In the genomic region with DNA sequence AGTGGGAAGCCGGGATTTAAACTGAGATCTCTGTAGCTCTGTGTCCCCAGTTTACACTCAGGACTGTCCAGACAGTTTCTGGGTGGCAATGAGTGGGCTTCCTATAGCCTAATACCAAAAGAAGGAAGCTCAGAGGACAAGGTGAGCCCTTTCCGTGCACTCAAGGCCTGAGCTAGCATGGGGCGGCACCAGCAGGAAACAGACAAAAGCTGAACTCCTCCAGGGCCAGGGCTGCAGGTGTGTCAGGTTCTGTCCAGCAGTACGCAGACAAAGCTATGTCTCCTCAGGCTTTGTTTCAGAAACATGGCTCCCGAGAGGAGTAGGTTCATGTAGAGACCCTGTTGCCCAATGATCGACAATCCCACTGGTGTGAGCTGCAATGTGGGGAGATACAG, we compare ENCODE assay signal across 24 mouse cellular contexts.
"Had no signal": no experiment of that assay in that cellular context is flagged by ENCODE, and none has a peak within 500 bp of the region (broad histone marks: within the 10 kb centered on the region; RNA-seq: fewer than 3 reads in every experiment).

No protein-coding gene starts in this region.

- H3K9me3 ChIP-seq: liver, embryonic 12.5 days; liver, embryonic 15.5 days; midbrain, embryonic 10.5 days; neural tube, embryonic 15.5 days had no signal

- H3K4me2 ChIP-seq: limb, embryonic 13.5 days; liver, embryonic 12.5 days; liver, embryonic 15.5 days; midbrain, embryonic 13.5 days; neural tube, embryonic 12.5 days; neural tube, embryonic 15.5 days had no signal

- H3K27me3 ChIP-seq: limb, embryonic 13.5 days; liver, embryonic 12.5 days; liver, embryonic 15.5 days; midbrain, embryonic 13.5 days; neural tube, embryonic 12.5 days; neural tube, embryonic 15.5 days had no signal

- DNase-seq: kidney, postnatal 25 days; layer of hippocampus, adult 9-11 months; liver; lung, adult 2 months; right cerebral cortex, adult 18-20 months; right cerebral cortex, postnatal 14 days; right cerebral cortex, postnatal 4 days; thymus, adult 2 months; thymus, postnatal 25 days had no signal

- ATAC-seq: liver, embryonic 12.5 days; midbrain, embryonic 13.5 days; midbrain, embryonic 16.5 days had no signal

- H3K4me1 ChIP-seq: liver, embryonic 12.5 days; liver, embryonic 15.5 days; megakaryocyte, embryonic 14.5 days; neural tube, embryonic 12.5 days; neural tube, embryonic 15.5 days had no signal

- H3K9ac ChIP-seq: limb, embryonic 13.5 days; liver, embryonic 12.5 days; liver, embryonic 15.5 days; midbrain, embryonic 13.5 days; neural tube, embryonic 12.5 days; neural tube, embryonic 15.5 days had no signal

- H3K36me3 ChIP-seq: limb, embryonic 10.5 days; limb, embryonic 13.5 days; liver, embryonic 12.5 days; liver, embryonic 15.5 days; midbrain, embryonic 10.5 days; midbrain, embryonic 13.5 days; neural tube, embryonic 12.5 days; neural tube, embryonic 15.5 days had no signal

- H3K4me3 ChIP-seq: layer of hippocampus, adult 2 months; limb, embryonic 10.5 days; limb, embryonic 13.5 days; liver, embryonic 12.5 days; liver, embryonic 15.5 days; megakaryocyte, embryonic 14.5 days; midbrain, embryonic 10.5 days; midbrain, embryonic 13.5 days; myocyte; neural tube, embryonic 12.5 days; neural tube, embryonic 15.5 days had no signal

- H3K27ac ChIP-seq: kidney, postnatal 0 days; layer of hippocampus, adult 2 months; limb, embryonic 10.5 days; limb, embryonic 13.5 days; liver, embryonic 12.5 days; liver, embryonic 15.5 days; macrophage; midbrain, embryonic 10.5 days; midbrain, embryonic 13.5 days; neural tube, embryonic 12.5 days; neural tube, embryonic 15.5 days; stomach, postnatal 0 days had no signal
